Mouse (Mus musculus) lung, postnatal 0 days (tissue): ENCODE measurements around the gene Sytl1. TPM values are rescaled to one million over a fixed set of nuclear protein-coding genes. Genes with fewer than 3 reads are reported as not detected.

Source experiments
- ATAC-seq: fragments of 200-750 bp; cut with Nextera tagmentation; 2 replicates; pipeline ENCODE4 v1.8.0; 2017; ENCODE audit warnings: moderate library complexity
- DNase-seq: peaks from one replicate; pipeline ENCODE4 v3.0.0-alpha.2; 2016; ENCODE audit warnings: low spot score
- H3K27ac ChIP-seq: fragments of 300-500 bp; sonication (generic); 2 replicates; pipeline ENCODE4 v1.5.1; 2014; ENCODE audit warnings: antibody characterized with exemption, mild to moderate bottlenecking, low read length, mixed read lengths
- H3K27me3 ChIP-seq: fragments of 300-500 bp; sonication (generic); replicated peaks from 2 replicates; pipeline ENCODE4 v1.6.1; 2014; ENCODE audit warnings: low read length, mixed read lengths; ENCODE audit not compliant: insufficient read depth
- H3K36me3 ChIP-seq: fragments of 300-500 bp; sonication (generic); 2 replicates; pipeline ENCODE4 v1.6.1; 2014; ENCODE audit warnings: low read length, mixed read lengths; ENCODE audit not compliant: insufficient read depth
- H3K4me1 ChIP-seq: fragments of 300-500 bp; sonication (generic); 2 replicates; pipeline ENCODE4 v1.6.1; 2014; ENCODE audit warnings: antibody characterized with exemption, low read depth, low read length, mixed read lengths; ENCODE audit not compliant: insufficient read depth
- H3K4me2 ChIP-seq: fragments of 300-500 bp; sonication (generic); replicated peaks from 2 replicates; pipeline ENCODE4 v1.6.1; 2014; ENCODE audit warnings: low read depth, mild to moderate bottlenecking, low read length, moderate library complexity, mixed read lengths
- H3K4me3 ChIP-seq: fragments of 300-500 bp; sonication (generic); 2 replicates; pipeline ENCODE4 v1.5.1; 2014; ENCODE audit warnings: low read depth, low read length
- H3K9ac ChIP-seq: fragments of 300-500 bp; sonication (generic); replicated peaks from 2 replicates; pipeline ENCODE4 v1.6.1; 2014; ENCODE audit warnings: low read depth, mild to moderate bottlenecking
- H3K9me3 ChIP-seq: fragments of 300-500 bp; sonication (generic); 2 replicates; pipeline ENCODE4 v1.6.1; 2016; ENCODE audit warnings: low read length, mixed read lengths
- CTCF ChIP-seq: IDR thresholded peaks from 2 replicates; pipeline ENCODE4 v1.5.1; 2016; ENCODE audit warnings: antibody characterized with exemption, mild to moderate bottlenecking
- EP300 ChIP-seq: IDR thresholded peaks from 2 replicates; pipeline ENCODE4 v1.6.1; 2016; ENCODE audit warnings: antibody characterized with exemption, mild to moderate bottlenecking, control low read depth
- WGBS: fragments of 180-500 bp; shearing (Covaris S2); extraction: QIAGEN DNeasy Blood & Tissue Kit; methylation state at CpG from one replicate; pipeline ENCODE4 v1.1.7; 2014; 5-methylcytosine and 5-hydroxymethylcytosine counted together
- polyA plus RNA-seq: library from polyadenylated mRNA; unstranded; fragments of >200 nt; fragmentation: Nextera tagmentation; extraction: Ambion mirVana; gene quantifications from 2 replicates; pipeline ENCODE4 v1.2.1, GENCODE M21; 2015

Sytl1 gene
- polyA plus RNA-seq, 1 experiment from 2014 or later = 3.3 TPM

DNA sequence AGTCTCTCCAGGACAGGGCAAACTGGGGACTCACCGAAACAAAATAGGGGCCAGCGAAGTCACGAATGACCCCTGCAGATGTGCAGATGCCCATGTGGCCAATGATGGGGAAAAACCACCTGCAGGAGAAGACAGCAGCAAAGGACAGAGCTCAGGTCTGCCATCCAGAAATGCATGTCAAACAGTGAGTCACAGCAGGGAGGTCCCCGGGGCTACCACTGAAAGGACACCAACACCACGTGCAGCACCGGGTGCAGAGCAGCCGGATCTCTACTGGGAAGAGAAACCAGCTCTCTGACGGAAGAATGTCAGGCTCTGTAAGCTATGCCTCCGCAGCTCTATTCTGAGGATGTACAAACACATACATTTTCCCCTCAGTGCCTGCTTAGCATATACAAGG, 8.0 kb upstream of the Sytl1 start:
- no peak overlapping the region for H3K9ac ChIP-seq
- peaks cover 36% of the 10 kb centered on the region for H3K36me3 ChIP-seq

DNA sequence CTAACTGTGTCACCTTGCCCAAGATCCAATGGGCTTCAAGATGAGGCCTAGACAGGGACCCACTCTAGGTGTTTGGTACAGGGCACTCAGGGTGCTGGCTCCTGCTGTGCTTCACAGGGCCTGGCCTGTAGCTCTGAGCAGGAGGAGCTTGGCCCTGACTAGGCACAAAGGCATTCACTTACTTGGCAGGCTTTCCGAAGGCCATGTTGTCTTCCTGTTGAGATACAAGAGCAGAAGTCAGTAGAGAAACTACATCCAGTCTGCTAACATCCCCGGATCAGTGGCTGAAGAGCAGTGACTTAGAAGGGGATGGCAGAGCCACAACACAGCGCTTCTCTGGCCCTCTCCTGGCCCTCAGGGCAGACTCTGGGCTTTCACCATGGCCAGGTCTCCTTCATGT, 6.7 kb upstream of the Sytl1 start:
- Histone ChIP-seq H3K27me3 (no peaks in the 10 kb centered on the region), H3K36me3 (peaks cover 36% of the 10 kb centered on the region), H3K9me3 (no peaks in the 10 kb centered on the region), H3K27ac (no peak overlapping the region), H3K4me3 (no peak overlapping the region), H3K4me1 (no peaks in the 10 kb centered on the region), H3K4me2 (no peak overlapping the region), H3K9ac (no peak overlapping the region)
- ATAC-seq (no peak), DNase-seq (no peak)
- WGBS = 87% methylated on average over 3 of the region's 3 CpGs
- TF ChIP-seq CTCF (no peak), EP300 (no peak)

More for the DNA sequence above, 8.0 kb upstream of the Sytl1 start:
- WGBS = 90% methylated on average over 9 of the region's 9 CpGs
- DNase-seq (no peak), ATAC-seq (no peak)
- Histone ChIP-seq H3K4me3 (no peak overlapping the region), H3K9me3 (no peaks in the 10 kb centered on the region), H3K27ac (no peak overlapping the region), H3K27me3 (no peaks in the 10 kb centered on the region), H3K4me1 (no peaks in the 10 kb centered on the region), H3K4me2 (no peak overlapping the region)
- TF ChIP-seq CTCF (no peak), EP300 (no peak)

DNA sequence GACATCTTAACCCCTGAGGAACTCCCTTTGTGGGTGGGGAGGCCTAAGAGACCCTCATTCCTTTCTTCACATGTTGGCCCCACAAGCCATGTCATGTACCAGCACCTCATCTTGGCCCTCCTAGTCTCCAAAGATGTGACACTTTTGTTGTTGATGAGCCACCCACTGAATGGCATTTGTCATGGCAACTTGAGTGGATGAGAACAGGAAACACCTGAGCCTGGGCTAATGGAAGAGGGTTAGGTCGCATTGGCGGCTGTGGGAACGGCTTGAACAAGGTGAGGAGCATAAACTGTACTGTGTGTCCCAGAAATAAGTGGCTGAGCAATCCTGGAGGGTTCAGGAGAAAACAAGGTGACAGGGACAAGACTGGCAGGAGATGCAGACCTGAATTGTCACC, 6.0 kb upstream of the Sytl1 start:
- Histone ChIP-seq H3K4me2 (no peak overlapping the region), H3K27me3 (no peaks in the 10 kb centered on the region), H3K4me1 (no peaks in the 10 kb centered on the region), H3K36me3 (peaks cover 36% of the 10 kb centered on the region), H3K9me3 (no peaks in the 10 kb centered on the region), H3K27ac (no peak overlapping the region), H3K4me3 (no peak overlapping the region), H3K9ac (no peak overlapping the region)
- ATAC-seq (no peak), DNase-seq (no peak)
- 83% methylated on average over 3 of the region's 3 CpGs for WGBS
- TF ChIP-seq CTCF (no peak), EP300 (no peak)

DNA sequence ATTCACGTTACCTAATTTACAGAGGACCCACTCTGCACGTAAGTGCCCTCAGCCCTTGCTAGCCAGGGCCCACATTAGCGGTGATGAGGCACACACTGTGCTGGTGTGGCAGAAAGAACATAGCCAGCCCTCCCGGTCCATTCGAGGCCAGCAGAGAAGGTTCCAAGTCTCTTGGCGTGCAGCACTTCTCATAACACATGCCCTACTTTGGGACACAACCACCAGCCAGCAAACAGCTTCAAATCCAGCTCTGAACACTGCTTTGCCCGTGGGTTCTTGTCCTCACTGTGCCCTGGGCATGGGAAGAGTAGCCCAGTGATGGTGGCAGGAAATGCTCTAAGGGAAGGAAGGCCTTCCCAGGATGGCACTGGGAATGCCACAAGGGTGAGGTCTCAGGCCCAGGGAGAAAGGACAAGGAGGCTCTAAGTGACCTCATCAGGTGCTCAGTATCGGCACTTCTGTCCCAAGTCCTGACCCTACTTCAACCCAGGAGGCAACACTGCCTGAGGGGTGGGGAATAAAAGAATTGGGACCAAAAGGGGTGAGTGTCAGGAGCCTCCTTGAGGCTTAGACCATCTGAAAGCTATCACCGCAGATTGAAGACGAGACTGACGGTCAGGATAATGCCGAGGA, 3.5 kb upstream of the Sytl1 start:
- H3K27me3 ChIP-seq = no peaks in the 10 kb centered on the region
- no peaks in the 10 kb centered on the region for H3K4me1 ChIP-seq
- ATAC-seq (no peak), DNase-seq (no peak)
- H3K27ac ChIP-seq = no peak overlapping the region
- no peaks in the 10 kb centered on the region for H3K9me3 ChIP-seq
- TF ChIP-seq CTCF = no peak
- no peak for TF ChIP-seq EP300
- no peak overlapping the region for H3K9ac ChIP-seq
- H3K36me3 ChIP-seq = peaks cover 36% of the 10 kb centered on the region
- no peak overlapping the region for H3K4me2 ChIP-seq
- no peak overlapping the region for H3K4me3 ChIP-seq
- WGBS = 88% methylated on average over 12 of the region's 12 CpGs

DNA sequence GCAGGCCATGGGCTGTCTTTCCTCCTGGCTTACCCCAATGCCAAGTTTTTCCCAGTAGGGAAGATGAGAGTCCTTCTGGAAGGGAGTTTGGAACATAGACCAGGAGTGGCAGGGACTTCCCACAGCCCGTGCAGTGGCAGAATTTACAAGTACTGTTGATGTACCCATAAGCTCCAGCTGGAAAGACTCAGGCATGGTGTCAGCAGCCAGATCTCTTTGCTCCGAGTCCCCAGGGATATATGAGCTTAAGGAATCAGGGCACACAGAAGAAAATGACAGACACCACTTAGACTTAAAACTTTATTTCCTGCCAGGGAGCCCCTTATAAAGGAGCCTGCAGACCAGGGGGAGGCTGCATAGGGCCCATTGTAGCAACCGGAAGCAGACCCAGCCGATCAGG, 2.8 kb upstream of the Sytl1 start:
- no peak overlapping the region for H3K4me3 ChIP-seq
- no peak overlapping the region for H3K9ac ChIP-seq
- DNase-seq = no peak
- peak; percentile 28 for ATAC-seq
- H3K4me1 ChIP-seq = no peaks in the 10 kb centered on the region
- TF ChIP-seq EP300 (no peak), CTCF (no peak)
- no peak overlapping the region for H3K27ac ChIP-seq
- no peak overlapping the region for H3K4me2 ChIP-seq
- H3K27me3 ChIP-seq = no peaks in the 10 kb centered on the region
- H3K36me3 ChIP-seq = peaks cover 36% of the 10 kb centered on the region
- 77% methylated on average over 4 of the region's 4 CpGs for WGBS
- H3K9me3 ChIP-seq = no peaks in the 10 kb centered on the region

DNA sequence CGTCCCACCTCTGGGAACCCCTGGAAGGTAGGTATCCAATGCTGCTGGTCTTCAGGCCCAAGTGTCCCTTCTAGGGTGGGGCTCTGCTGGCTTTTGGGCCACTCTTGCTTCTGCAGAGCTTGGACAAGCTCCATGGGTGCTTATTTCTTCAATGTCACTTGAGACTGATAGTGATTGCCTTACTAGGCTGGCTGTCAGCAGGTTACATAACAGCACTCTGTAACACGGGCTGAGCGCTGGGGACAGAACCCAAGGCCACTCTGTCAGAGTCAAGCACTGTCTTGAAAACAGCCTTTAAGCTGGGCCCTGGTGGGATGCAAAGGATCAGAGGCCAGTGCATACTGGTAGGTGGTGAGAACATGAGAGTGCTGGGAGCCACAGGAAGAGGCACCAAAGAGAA, 2.4 kb upstream of the Sytl1 start:
- H3K27ac ChIP-seq = no peak overlapping the region
- TF ChIP-seq CTCF = no peak
- no peak for TF ChIP-seq EP300
- ATAC-seq (no peak), DNase-seq (no peak)
- H3K27me3 ChIP-seq = no peaks in the 10 kb centered on the region
- H3K4me3 ChIP-seq = no peak overlapping the region
- 89% methylated on average over 3 of the region's 3 CpGs for WGBS
- no peaks in the 10 kb centered on the region for H3K4me1 ChIP-seq
- no peak overlapping the region for H3K4me2 ChIP-seq
- no peaks in the 10 kb centered on the region for H3K9me3 ChIP-seq
- peaks cover 36% of the 10 kb centered on the region for H3K36me3 ChIP-seq
- no peak overlapping the region for H3K9ac ChIP-seq

DNA sequence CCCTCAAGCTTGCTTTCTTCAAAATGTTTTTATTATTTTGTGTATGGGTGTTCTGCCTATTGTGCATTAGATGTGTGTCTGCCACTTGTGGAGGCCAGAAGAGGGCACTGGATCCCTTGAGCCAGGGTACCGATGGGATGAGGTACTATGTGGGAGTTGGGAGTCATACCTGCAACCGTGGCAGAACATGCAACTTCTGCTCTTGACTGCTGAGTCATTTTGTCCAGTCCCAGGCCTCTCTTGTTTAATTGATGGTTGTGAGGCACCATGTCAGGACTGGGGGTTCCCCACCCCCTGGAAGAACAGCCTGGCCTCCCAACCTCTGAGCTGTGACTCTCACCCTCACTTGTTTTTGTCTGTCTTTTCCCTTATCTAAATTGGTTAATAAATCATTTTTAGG, 1.6 kb upstream of the Sytl1 start:
- DNase-seq = no peak
- ATAC-seq = no peak
- no peaks in the 10 kb centered on the region for H3K27me3 ChIP-seq
- H3K9me3 ChIP-seq = no peaks in the 10 kb centered on the region
- TF ChIP-seq CTCF = no peak
- no peak for TF ChIP-seq EP300
- no peak overlapping the region for H3K27ac ChIP-seq
- no peaks in the 10 kb centered on the region for H3K4me1 ChIP-seq
- 97% methylated on average over 2 of the region's 2 CpGs for WGBS
- H3K9ac ChIP-seq = no peak overlapping the region
- no peak overlapping the region for H3K4me3 ChIP-seq
- H3K4me2 ChIP-seq = no peak overlapping the region
- peaks cover 33% of the 10 kb centered on the region for H3K36me3 ChIP-seq
